In the genomic region with DNA sequence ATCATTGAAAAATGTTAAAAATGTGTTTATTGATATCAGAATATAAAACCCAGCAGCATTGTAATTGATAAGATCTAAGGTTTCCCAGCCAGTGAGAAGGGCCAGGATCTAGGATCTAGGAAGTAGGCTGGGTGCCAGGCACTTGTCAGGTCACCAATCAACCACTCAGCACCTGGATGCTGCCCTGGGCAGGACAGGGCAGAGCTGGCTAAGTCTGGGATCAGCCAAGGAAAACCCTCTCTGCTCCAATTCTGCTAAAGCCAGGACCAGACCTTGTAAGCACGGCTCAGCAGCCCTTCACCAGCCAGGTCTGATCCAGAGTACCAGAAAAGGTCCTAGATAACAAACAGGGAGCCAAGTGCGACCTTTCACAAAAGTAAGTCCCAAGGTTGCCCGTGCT, we compare ENCODE assay signal across 12 mouse cellular contexts. TPM values are rescaled to one million over a fixed set of nuclear protein-coding genes. Genes with fewer than 3 reads are reported as not detected.
DNase-seq lines count a peak whose midpoint lies in the region; ATAC-seq and TF ChIP-seq lines count a peak whose summit lies in the region.
"Had no signal": no experiment of that assay in that cellular context is flagged by ENCODE, and none has a peak within 500 bp of the region (broad histone marks: within the 10 kb centered on the region; RNA-seq: fewer than 3 reads in every experiment).

No protein-coding gene starts in this region.

- H3K36me3 ChIP-seq in heart, postnatal 0 days (replicated peaks; ENCODE audit: control insufficient read depth, insufficient read depth, low read length): no peaks in the 10 kb centered on the region
- H3K36me3 ChIP-seq in intestine, postnatal 0 days (ENCODE audit: control insufficient read depth, insufficient read depth): peaks cover 32% of the 10 kb centered on the region; the same call in 1 of the 2 replicates
- H3K36me3 ChIP-seq: stomach, embryonic 15.5 days had no signal

- peak overlapping the region; percentile 38 for H3K9ac ChIP-seq in heart, postnatal 0 days (replicated peaks; ENCODE audit: low read depth, low read length)
- H3K9ac ChIP-seq in intestine, postnatal 0 days (ENCODE audit: low read depth, low read length): no peak overlapping the region
- H3K9ac ChIP-seq: stomach, embryonic 15.5 days had no signal

- TF ChIP-seq POLR2A in cortical plate, adult 2 months (IDR thresholded peaks at IDR 0.05; ENCODE audit: extremely low read depth, insufficient read depth, low read length): no peak

- TF ChIP-seq CTCF in heart, postnatal 0 days (IDR thresholded peaks at IDR 0.05; ENCODE audit: low read depth): no peak
- no peak for TF ChIP-seq CTCF in cortical plate, adult 2 months (IDR thresholded peaks at IDR 0.05; ENCODE audit: extremely low read depth, insufficient read depth, low read length)
- no peak for TF ChIP-seq CTCF in intestine, postnatal 0 days (IDR thresholded peaks at IDR 0.05; ENCODE audit: low read depth)

- 36% methylated on average over 3 of the region's 3 CpGs for WGBS in heart, postnatal 0 days
- 81% methylated on average over 3 of the region's 3 CpGs for WGBS in intestine, postnatal 0 days

- no peaks in the 10 kb centered on the region for H3K9me3 ChIP-seq in heart, postnatal 0 days (replicated peaks; ENCODE audit: control insufficient read depth, low read length)
- no peaks in the 10 kb centered on the region for H3K9me3 ChIP-seq in intestine, postnatal 0 days (ENCODE audit: control insufficient read depth)
- H3K9me3 ChIP-seq: stomach, embryonic 15.5 days had no signal

- H3K4me2 ChIP-seq in heart, postnatal 0 days (ENCODE audit: low read depth, low read length): peak overlapping the region; percentile 43; the same call in 1 of the 2 replicates
- H3K4me2 ChIP-seq in intestine, postnatal 0 days (replicated peaks; ENCODE audit: low read depth): no peak overlapping the region
- H3K4me2 ChIP-seq: stomach, embryonic 15.5 days had no signal

- no peak overlapping the region for H3K4me3 ChIP-seq in heart, postnatal 0 days (ENCODE audit: low read depth, low read length)
- H3K4me3 ChIP-seq in cortical plate, adult 2 months (ENCODE audit: insufficient read depth, low read length): no peak overlapping the region
- no peak overlapping the region for H3K4me3 ChIP-seq in intestine, postnatal 0 days (ENCODE audit: low read depth, low read length)
- H3K4me3 ChIP-seq: stomach, embryonic 15.5 days had no signal

- intact Hi-C loops in heart, postnatal 36 days (cut with DNase I): loop anchor here (2.0 kb wide), 1 partner anchor 34 kb away; the partner anchor contains the start of gene Mapkapk3

- peak overlapping the region; percentile 75 for H3K27ac ChIP-seq in heart, postnatal 0 days (ENCODE audit: low read depth)
- 0 out of 2 replicates have a peak overlapping the region, but pooled peaks have one; percentile 37 for H3K27ac ChIP-seq in cortical plate, adult 2 months (ENCODE audit: insufficient read depth, low read length)
- no peak overlapping the region for H3K27ac ChIP-seq in intestine, postnatal 0 days (ENCODE audit: low read depth, low read length)
- H3K27ac ChIP-seq: stomach, embryonic 15.5 days had no signal

- peaks cover 4% of the 10 kb centered on the region; the same call in 1 of the 2 replicates for H3K27me3 ChIP-seq in heart, postnatal 0 days (ENCODE audit: control insufficient read depth, insufficient read depth, low read length)
- H3K27me3 ChIP-seq in intestine, postnatal 0 days (replicated peaks; ENCODE audit: control insufficient read depth, insufficient read depth, low read length): no peaks in the 10 kb centered on the region
- H3K27me3 ChIP-seq: stomach, embryonic 15.5 days had no signal

- ATAC-seq in heart, postnatal 0 days (ENCODE audit: insufficient read depth, low read depth): peak; percentile 13; the same call in 1 of the 2 replicates
- no peak for ATAC-seq in intestine, postnatal 0 days

- no peak for TF ChIP-seq EP300 in heart, postnatal 0 days (IDR thresholded peaks at IDR 0.05; ENCODE audit: low read depth)

- H3K4me1 ChIP-seq in heart, postnatal 0 days (ENCODE audit: control insufficient read depth, insufficient read depth): peaks cover 18% of the 10 kb centered on the region
- H3K4me1 ChIP-seq in cortical plate, adult 2 months (ENCODE audit: control insufficient read depth, insufficient read depth, low read length): peaks cover 34% of the 10 kb centered on the region
- no peaks in the 10 kb centered on the region for H3K4me1 ChIP-seq in intestine, postnatal 0 days (replicated peaks; ENCODE audit: control insufficient read depth, insufficient read depth, low read length)
- H3K4me1 ChIP-seq: stomach, embryonic 15.5 days had no signal

- peak; percentile 67 to 70 for DNase-seq in cerebellum, postnatal 10 days
- DNase-seq in cerebellum, adult 9-10 months: no peak
- DNase-seq in heart, postnatal 0 days (ENCODE audit: low spot score): no peak
- no peak for DNase-seq in heart, postnatal 36 days
- peak; percentile 55 for DNase-seq in kidney, postnatal 14 days
- no peak for DNase-seq in natural killer cell, adult 2 months (ENCODE audit: low spot score in 2 of 2)
- DNase-seq: B cell, adult 2 months; lung, postnatal 36 days had no signal

RNA-seq across cellular contexts. Expression of gene Dock3, which starts 23.2 kb away (rescaled TPM):
- total RNA-seq in heart, postnatal 0 days (2014; rRNA removed; ENCODE audit: low replicate concordance): 0.08 and 11.6 TPM in 2 replicates
- 0.16 and 0.21 TPM in 2 replicates for polyA plus RNA-seq in heart, postnatal 0 days (2015; fragmentation: Nextera tagmentation; extraction: Ambion mirVana)
- total RNA-seq in heart, postnatal 36 days (2021): 1 to 10 TPM; 3.9 to 5.3 TPM
- polyA plus RNA-seq in cortical plate, adult 2 months (2012; rRNA removed): 188 TPM in 2 replicates
- 0.60 and 0.95 TPM in 2 replicates for polyA plus RNA-seq in intestine, postnatal 0 days (2015; fragmentation: Nextera tagmentation; extraction: Ambion mirVana)
- total RNA-seq: liver, adult 2 months had no signal
- polyA plus RNA-seq: liver, adult 2 months had no signal

RNA-seq across cellular contexts. Expression of gene Mapkapk3, which starts 34.8 kb away (rescaled TPM):
- 14.8 and 24.0 TPM in 2 replicates for total RNA-seq in heart, postnatal 0 days (2014; rRNA removed; ENCODE audit: low replicate concordance)
- 13.0 and 15.1 TPM in 2 replicates for polyA plus RNA-seq in heart, postnatal 0 days (2015; fragmentation: Nextera tagmentation; extraction: Ambion mirVana)
- 10 to 100 TPM; 27.0 to 33.6 TPM for total RNA-seq in heart, postnatal 36 days (2021)
- 4.4 and 5.1 TPM in 2 replicates for polyA plus RNA-seq in cortical plate, adult 2 months (2012; rRNA removed)
- polyA plus RNA-seq in intestine, postnatal 0 days (2015; fragmentation: Nextera tagmentation; extraction: Ambion mirVana): 26.2 and 30.4 TPM in 2 replicates

RNA-seq across cellular contexts. Expression of gene Cish, which starts 40.9 kb away (rescaled TPM):
- 44.8 and 62.6 TPM in 2 replicates for total RNA-seq in heart, postnatal 0 days (2014; rRNA removed; ENCODE audit: low replicate concordance)
- polyA plus RNA-seq in heart, postnatal 0 days (2015; fragmentation: Nextera tagmentation; extraction: Ambion mirVana): 136 and 149 TPM in 2 replicates
- total RNA-seq in heart, postnatal 36 days (2021): 100 to 1,000 TPM; 145 to 149 TPM
- polyA plus RNA-seq in cortical plate, adult 2 months (2012; rRNA removed): 4.6 and 5.7 TPM in 2 replicates
- polyA plus RNA-seq in intestine, postnatal 0 days (2015; fragmentation: Nextera tagmentation; extraction: Ambion mirVana): 9.4 and 12.1 TPM in 2 replicates

Comparison
In these comparisons a context has a peak if more than half of its experiments do, and no peak if none do; other contexts are left out.
1. DNase-seq: peak in cerebellum, postnatal 10 days (2 of 2) and kidney, postnatal 14 days (single experiment); none in cerebellum, adult 9-10 months (single experiment), heart, postnatal 0 days (single experiment), heart, postnatal 36 days (0 of 2) and natural killer cell, adult 2 months (0 of 2).
2. RNA of gene Dock3, which starts 23.2 kb away (polyA plus RNA-seq): 188 TPM in cortical plate, adult 2 months; 0.60 to 0.95 TPM in intestine, postnatal 0 days and 0.16 to 0.21 TPM in heart, postnatal 0 days; every median in the first group is over 10 times any median in the second.
3. RNA of gene Cish, which starts 40.9 kb away (polyA plus RNA-seq): 136 to 149 TPM in heart, postnatal 0 days; 9.4 to 12.1 TPM in intestine, postnatal 0 days and 4.6 to 5.7 TPM in cortical plate, adult 2 months; every median in the first group is over 10 times any median in the second.